8 mouse cellular contexts compared by ENCODE assay signal in the genomic region with DNA sequence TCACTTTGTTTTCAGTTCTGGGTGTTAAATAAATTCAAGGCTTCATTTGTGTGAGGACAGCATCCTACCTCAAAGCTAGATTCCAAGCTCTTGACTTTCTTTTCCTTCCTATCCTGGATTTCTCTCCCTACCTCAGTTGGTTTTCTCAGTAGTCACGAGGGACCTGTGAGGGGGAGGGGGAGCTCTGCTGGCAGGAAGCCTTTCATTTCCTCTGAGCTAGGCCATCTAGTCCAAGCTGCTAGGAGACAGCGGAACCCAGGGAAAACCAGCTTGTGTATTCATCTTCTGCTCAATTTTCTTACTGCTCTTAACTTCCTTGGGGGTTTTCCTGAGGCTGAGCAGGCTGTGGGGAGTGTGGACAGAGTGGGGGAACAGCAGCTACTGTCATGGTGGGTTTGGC. TPM values are rescaled to one million over a fixed set of nuclear protein-coding genes. Genes with fewer than 3 reads are reported as not detected.
A peak's percentile ranks its signal among the peaks of the same experiment; 100 is the strongest.
DNase-seq lines count a peak whose midpoint lies in the region; ATAC-seq and TF ChIP-seq lines count a peak whose summit lies in the region.

No protein-coding gene starts in this region.

- H3K79me2 ChIP-seq in CH12.LX (replicated peaks; ENCODE audit: control insufficient read depth, extremely low read depth, insufficient read depth, poor library complexity, severe bottlenecking), result no peaks in the 10 kb centered on the region; the same call in 1 of the 2 replicates

- no peaks in the 10 kb centered on the region for H3K27me3 ChIP-seq in CH12.LX (replicated peaks)
- H3K27me3 ChIP-seq in liver, embryonic 11.5 days (replicated peaks; ENCODE audit: control insufficient read depth, insufficient read depth, low read length), result no peaks in the 10 kb centered on the region

- peak overlapping the region; percentile 13; the same call in 1 of the 2 replicates for H3K9ac ChIP-seq in CH12.LX (ENCODE audit: insufficient read depth, low read depth)
- no peak overlapping the region for H3K9ac ChIP-seq in liver, embryonic 11.5 days (ENCODE audit: low read depth, low read length)

- H3K4me1 ChIP-seq in CH12.LX (ENCODE audit: control insufficient read depth in 1 of 2, insufficient read depth in 2 of 2), result peaks cover 22 to 43% of the 10 kb centered on the region in 2 experiments
- peaks cover 10% of the 10 kb centered on the region for H3K4me1 ChIP-seq in liver, embryonic 11.5 days (replicated peaks; ENCODE audit: control insufficient read depth, insufficient read depth, low read length)

- peaks cover 17 to 61% of the 10 kb centered on the region in 2 experiments for H3K36me3 ChIP-seq in CH12.LX (replicated peaks in 1 of 2; ENCODE audit: control insufficient read depth in 1 of 2, insufficient read depth in 1 of 2, low read length in 1 of 2)
- peaks cover 6% of the 10 kb centered on the region for H3K36me3 ChIP-seq in liver, embryonic 11.5 days (ENCODE audit: control insufficient read depth, insufficient read depth, low read length)

- no peak overlapping the region for H3K4me3 ChIP-seq in CH12.LX (replicated peaks in 1 of 3; ENCODE audit: low read depth in 2 of 3, low read length in 2 of 3, poor library complexity in 1 of 3)
- H3K4me3 ChIP-seq in liver, embryonic 11.5 days (ENCODE audit: low read depth, low read length), result no peak overlapping the region

- peak overlapping the region; percentile 25 for H3K4me2 ChIP-seq in CH12.LX (ENCODE audit: insufficient read depth, low read depth, poor library complexity, severe bottlenecking)
- H3K4me2 ChIP-seq in liver, embryonic 11.5 days, result no peak overlapping the region

- in situ Hi-C loops in CH12.LX (cut with MboI; ENCODE audit: low pct_ligation_motif_present, low pct_unique_long_range_greater_than_20kb, low sequenced_read_pairs), result no loop called here

- DNase-seq in cerebellum, postnatal 14 days, result peak; percentile 54 to 60
- no peak for DNase-seq in cerebellum, adult 11-12 months
- peak; percentile 50 for DNase-seq in CH12.LX (ENCODE audit: extremely low read depth)
- peak; percentile 48 to 53 for DNase-seq in frontal cortex, postnatal 10 days (ENCODE audit: low spot score in 2 of 2)
- DNase-seq in kidney, adult 18-20 months, result peak; percentile 57
- DNase-seq in liver, embryonic 11.5 days (ENCODE audit: low spot score), result no peak
- DNase-seq in right cerebral cortex, adult 2 months (ENCODE audit: low spot score in 2 of 2), result peak; percentile 57 to 73
- DNase-seq in urinary bladder, adult 18-20 months (ENCODE audit: low spot score in 2 of 2), result no peak

- no peak for TF ChIP-seq EP300 in CH12.LX (IDR thresholded peaks at IDR 0.05; ENCODE audit: low read length)

- no peak for TF ChIP-seq RAD21 in CH12.LX (IDR thresholded peaks at IDR 0.05; ENCODE audit: low read depth, low read length)

- no peak for TF ChIP-seq CTCF in CH12.LX (conservative IDR thresholded peaks at IDR 0.05 in 1 of 2, IDR thresholded peaks at IDR 0.05 in 1 of 2; ENCODE audit: low read depth in 2 of 2, low read length in 2 of 2)

- no peaks in the 10 kb centered on the region for H3K9me3 ChIP-seq in CH12.LX (replicated peaks; ENCODE audit: low read length)
- H3K9me3 ChIP-seq in liver, embryonic 11.5 days (ENCODE audit: control insufficient read depth, low read length), result no peaks in the 10 kb centered on the region

- 32% methylated on average over 2 of the region's 2 CpGs for WGBS in liver, embryonic 11.5 days

- H3K27ac ChIP-seq in CH12.LX (ENCODE audit: insufficient read depth, low read depth), result peak overlapping the region; percentile 78
- H3K27ac ChIP-seq in liver, embryonic 11.5 days (ENCODE audit: low read depth, low read length), result peak overlapping the region; percentile 54

- no peak for ATAC-seq in liver, embryonic 11.5 days (replicated peaks; ENCODE audit: low FRiP score)

- no peak for TF ChIP-seq POLR2A in CH12.LX (IDR thresholded peaks at IDR 0.05; ENCODE audit: low read depth, low read length)

- dilution Hi-C loops in CH12.LX (cut with MboI; ENCODE audit: extremely low pct_ligation_motif_present, extremely low pct_unique_long_range_greater_than_20kb, low sequenced_read_pairs), result no loop called here

TF ChIP-seq in CH12.LX, 34 proteins besides CTCF, POLR2A, EP300 and RAD21:
- peak; percentile 52 for TF ChIP-seq BHLHE40 (IDR thresholded peaks at IDR 0.05; ENCODE audit: low read depth, low read length)
- TF ChIP-seq MEF2A (IDR thresholded peaks at IDR 0.05; ENCODE audit: borderline replicate concordance, low read depth, low read length), result no peak
- peak; percentile 11; the same call in 1 of the 2 replicates for TF ChIP-seq ETS1 (conservative IDR thresholded peaks at IDR 0.05; ENCODE audit: low read depth, low read length)
- no peak for TF ChIP-seq GABPA (IDR thresholded peaks at IDR 0.05; ENCODE audit: insufficient replicate concordance, low read depth, low read length)
- TF ChIP-seq CHD2 (IDR thresholded peaks at IDR 0.05; ENCODE audit: low read length), result peak; percentile 61; the same call in 1 of the 2 replicates

RNA-seq across cellular contexts. Expression of a gene that starts 55.0 kb away (rescaled TPM):
- total RNA-seq in CH12.LX (2012; rRNA removed) (2.1 and 3.0 TPM in 2 replicates), CH12.LX (2014; rRNA removed) (0.99 and 1.0 TPM in 2 replicates)
- polyA plus RNA-seq in CH12.LX (2012; ENCODE audit: insufficient read length, low read depth), result 2.7 and 3.6 TPM in 2 replicates
- 2.6 and 2.9 TPM in 2 replicates for polyA plus RNA-seq in liver, embryonic 11.5 days (2014; fragmentation: Nextera tagmentation; extraction: Ambion mirVana)

RNA-seq across cellular contexts. Expression of a gene that starts 55.5 kb away (rescaled TPM):
- 64.0 and 72.6 TPM in 2 replicates for total RNA-seq in CH12.LX (2012; rRNA removed)
- total RNA-seq in CH12.LX (2014; rRNA removed), result 78.5 and 86.6 TPM in 2 replicates
- 48.5 and 48.7 TPM in 2 replicates for polyA plus RNA-seq in CH12.LX (2012; ENCODE audit: insufficient read length, low read depth)
- 58.9 and 63.6 TPM in 2 replicates for polyA plus RNA-seq in liver, embryonic 11.5 days (2014; fragmentation: Nextera tagmentation; extraction: Ambion mirVana)

Comparison
In these comparisons a context has a peak if more than half of its experiments do, and no peak if none do; other contexts are left out.
1. DNase-seq: peak in cerebellum, postnatal 14 days (2 of 2), CH12.LX (single experiment), frontal cortex, postnatal 10 days (2 of 2), kidney, adult 18-20 months (single experiment) and right cerebral cortex, adult 2 months (2 of 2); none in cerebellum, adult 11-12 months (single experiment), liver, embryonic 11.5 days (single experiment) and urinary bladder, adult 18-20 months (0 of 2).